Mouse (Mus musculus) cerebellum, adult (tissue): ENCODE results near the gene Klf13.

ENCODE experiments used
- ATAC-seq: cut with Nextera tagmentation; 2 replicates; pipeline ENCODE4 v1.9.2; 2017; ENCODE audit warnings: mild to moderate bottlenecking, moderate library complexity, mixed read lengths; ENCODE audit not compliant: insufficient number of reproducible peaks, low FRiP score, low TSS enrichment

Gene Klf13

GRCm38 (mm10) chr7:63891488-63892075, 47.1 kb downstream of the Klf13 start:
- ATAC-seq: no peak

GRCm38 (mm10) chr7:63889116-63889975, 49.4 kb downstream of the Klf13 start:
- ATAC-seq: no peak

- no peak for ATAC-seq
Measured at GRCm38 (mm10) chr7:63888674-63889073, 50.0 kb downstream of the Klf13 start.

GRCm38 (mm10) chr7:63887602-63888123, 51.1 kb downstream of the Klf13 start:
- ATAC-seq: no peak

- no peak for ATAC-seq
Measured at GRCm38 (mm10) chr7:63887034-63887551, 51.6 kb downstream of the Klf13 start.

GRCm38 (mm10) chr7:63885025-63885424, 53.7 kb downstream of the Klf13 start:
- no peak for ATAC-seq

GRCm38 (mm10) chr7:63882739-63883138, 56.0 kb downstream of the Klf13 start:
- peak; percentile 68 for ATAC-seq

- ATAC-seq: no peak; the same call in 1 of the 2 replicates
Measured at GRCm38 (mm10) chr7:63879583-63879982, 59.1 kb downstream of the Klf13 start.

- ATAC-seq: no peak
Measured at GRCm38 (mm10) chr7:63877610-63878009, 61.1 kb downstream of the Klf13 start.

- no peak for ATAC-seq
Measured at GRCm38 (mm10) chr7:63876640-63877039, 62.1 kb downstream of the Klf13 start.

GRCm38 (mm10) chr7:63875686-63876085, 63.0 kb downstream of the Klf13 start:
- ATAC-seq: no peak

GRCm38 (mm10) chr7:63873880-63874279, 64.8 kb downstream of the Klf13 start:
- no peak for ATAC-seq

GRCm38 (mm10) chr7:63871698-63872097, 67.0 kb downstream of the Klf13 start:
- ATAC-seq: no peak

GRCm38 (mm10) chr7:63868356-63868918, 70.3 kb downstream of the Klf13 start:
- no peak for ATAC-seq

GRCm38 (mm10) chr7:63865911-63866310, 72.8 kb downstream of the Klf13 start:
- no peak for ATAC-seq

GRCm38 (mm10) chr7:63863046-63863445, 75.7 kb downstream of the Klf13 start:
- ATAC-seq: no peak

- no peak for ATAC-seq
Measured at GRCm38 (mm10) chr7:63861123-63861522, 77.6 kb downstream of the Klf13 start.

- no peak for ATAC-seq
Measured at GRCm38 (mm10) chr7:63858571-63859152, 80.1 kb downstream of the Klf13 start.

- no peak for ATAC-seq
Measured at GRCm38 (mm10) chr7:63857771-63858417, 80.8 kb downstream of the Klf13 start.

- ATAC-seq: no peak
Measured at GRCm38 (mm10) chr7:63855283-63855682, 83.4 kb downstream of the Klf13 start.
